Mouse (Mus musculus) layer of hippocampus, postnatal 36 days (tissue): ENCODE results near the gene Tbc1d30. TPM values are rescaled to one million over a fixed set of nuclear protein-coding genes. Genes with fewer than 3 reads are reported as not detected.

Experiments
- DNase-seq, 2 experiments: peaks; one replicate each; pipeline ENCODE4 v3.0.0; 2022
- total RNA-seq, 2 experiments: library from RNA; stranded (reverse); gene quantifications; 2 replicates each; pipeline ENCODE4 v1.2.3; 2021

The Tbc1d30 gene
- total RNA-seq, result 10 to 100 TPM; 32.2 to 41.7 TPM

GRCm38 (mm10) chr10:121351066-121351581 is at the start of gene Tbc1d30:
Gene Tbc1d30, minus strand, starts transcription at chr10:121351278.
- no peak for DNase-seq

- no peak for DNase-seq
These were observed 47.5 kb upstream of the Tbc1d30 start for GRCm38 (mm10) chr10:121398599-121398998.

- no peak for DNase-seq
These were observed 44.6 kb upstream of the Tbc1d30 start for GRCm38 (mm10) chr10:121395542-121396176.

- DNase-seq, result no peak
These were observed 43.8 kb upstream of the Tbc1d30 start for GRCm38 (mm10) chr10:121394789-121395325.

GRCm38 (mm10) chr10:121394270-121394669 is 43.2 kb upstream of the Tbc1d30 start:
- DNase-seq, result no peak

- no peak for DNase-seq
These were observed 40.8 kb upstream of the Tbc1d30 start for GRCm38 (mm10) chr10:121391901-121392300.

- no peak for DNase-seq
These were observed 39.5 kb upstream of the Tbc1d30 start for GRCm38 (mm10) chr10:121390602-121391001.

GRCm38 (mm10) chr10:121386347-121386746 is 35.3 kb upstream of the Tbc1d30 start:
- DNase-seq, result no peak

- DNase-seq, result no peak
These were observed 34.6 kb upstream of the Tbc1d30 start for GRCm38 (mm10) chr10:121385695-121386094.

GRCm38 (mm10) chr10:121384710-121385109 is 33.6 kb upstream of the Tbc1d30 start:
- DNase-seq, result no peak

GRCm38 (mm10) chr10:121381280-121381679 is 30.2 kb upstream of the Tbc1d30 start:
- DNase-seq, result no peak

- no peak for DNase-seq
These were observed 28.3 kb upstream of the Tbc1d30 start for GRCm38 (mm10) chr10:121379387-121379786.

GRCm38 (mm10) chr10:121376530-121377271 is 25.6 kb upstream of the Tbc1d30 start:
- DNase-seq, result no peak

- DNase-seq, result no peak
These were observed 24.8 kb upstream of the Tbc1d30 start for GRCm38 (mm10) chr10:121375649-121376493.

- no peak for DNase-seq
These were observed 23.9 kb upstream of the Tbc1d30 start for GRCm38 (mm10) chr10:121374693-121375620.

- no peak for DNase-seq
These were observed 22.9 kb upstream of the Tbc1d30 start for GRCm38 (mm10) chr10:121374013-121374412.

GRCm38 (mm10) chr10:121370777-121371176 is 19.7 kb upstream of the Tbc1d30 start:
- DNase-seq, result no peak

- no peak for DNase-seq
These were observed 17.8 kb upstream of the Tbc1d30 start for GRCm38 (mm10) chr10:121368783-121369465.

GRCm38 (mm10) chr10:121367780-121368179 is 16.7 kb upstream of the Tbc1d30 start:
- DNase-seq, result no peak

- no peak for DNase-seq
These were observed 16.2 kb upstream of the Tbc1d30 start for GRCm38 (mm10) chr10:121367271-121367670.

- DNase-seq, result no peak
These were observed 14.7 kb upstream of the Tbc1d30 start for GRCm38 (mm10) chr10:121365781-121366272.
